Mouse (Mus musculus) ES-CJ7 (cell line): Measurements from ENCODE around the gene Mpz.

Experiments
- DNase-seq: peaks from one replicate; pipeline ENCODE4 v3.0.0; 2011; ENCODE audit warnings: low read depth, low spot score

Gene Mpz

DNA sequence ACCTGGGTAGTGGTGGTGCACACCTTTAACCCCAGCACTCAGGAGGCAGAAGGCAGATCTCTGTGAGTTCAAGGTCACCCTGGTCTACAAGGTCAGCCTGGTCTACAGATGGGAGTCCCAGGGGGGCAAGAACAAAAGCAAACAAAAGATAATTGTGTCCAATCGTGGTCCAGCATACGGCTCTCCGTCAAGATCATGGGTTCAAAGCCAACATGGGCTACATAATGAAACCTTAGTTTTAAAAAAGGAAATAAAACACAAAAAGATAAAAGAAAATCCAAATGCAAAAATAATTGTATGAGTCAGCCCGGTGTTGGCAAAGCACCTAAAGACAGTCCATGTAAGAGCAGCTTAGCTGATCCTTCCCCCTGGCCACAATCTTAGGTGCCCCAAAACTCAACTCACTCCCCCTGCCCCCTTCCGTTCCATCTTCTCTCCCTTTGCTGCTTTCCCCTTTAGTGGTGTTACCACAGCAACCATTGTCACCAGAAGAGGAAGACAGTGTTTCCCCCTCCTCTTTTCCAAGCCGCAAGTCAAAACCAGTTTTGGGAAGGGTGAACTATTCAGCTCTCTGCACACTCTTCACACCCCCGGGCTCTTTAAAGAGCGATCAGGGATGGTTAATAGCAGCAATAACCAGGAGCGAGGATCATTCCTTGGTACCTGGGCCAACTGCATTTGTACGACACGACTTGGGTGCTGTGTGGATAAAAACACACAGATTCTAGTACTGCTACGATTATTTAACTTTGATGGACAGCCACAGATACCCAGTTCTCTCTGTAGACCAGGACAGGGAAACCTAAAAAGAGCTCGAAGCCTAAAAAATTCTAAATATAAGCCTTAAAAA is 37.6 kb downstream of the Mpz start:
- peak; percentile 47 for DNase-seq

DNA sequence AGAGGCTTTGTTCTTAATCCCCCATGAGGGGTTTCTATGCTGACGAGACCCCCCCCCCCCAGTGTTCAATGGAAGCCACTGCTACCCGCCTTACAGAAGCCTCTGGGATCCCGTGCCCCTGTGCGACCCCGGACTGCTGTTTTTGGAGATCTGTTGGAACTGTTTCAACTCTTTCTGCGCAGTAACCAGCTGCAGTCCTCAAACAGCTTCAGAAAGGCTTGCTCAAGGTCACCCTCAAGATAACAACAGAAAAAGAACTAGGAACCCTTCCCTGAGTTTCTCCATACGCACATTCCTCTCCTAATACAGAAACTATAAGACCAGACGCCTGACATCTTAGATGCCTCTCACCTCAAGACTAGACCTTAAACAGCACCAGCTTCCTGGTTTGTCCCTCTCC is 38.5 kb downstream of the Mpz start:
- DNase-seq: peak; percentile 36

DNA sequence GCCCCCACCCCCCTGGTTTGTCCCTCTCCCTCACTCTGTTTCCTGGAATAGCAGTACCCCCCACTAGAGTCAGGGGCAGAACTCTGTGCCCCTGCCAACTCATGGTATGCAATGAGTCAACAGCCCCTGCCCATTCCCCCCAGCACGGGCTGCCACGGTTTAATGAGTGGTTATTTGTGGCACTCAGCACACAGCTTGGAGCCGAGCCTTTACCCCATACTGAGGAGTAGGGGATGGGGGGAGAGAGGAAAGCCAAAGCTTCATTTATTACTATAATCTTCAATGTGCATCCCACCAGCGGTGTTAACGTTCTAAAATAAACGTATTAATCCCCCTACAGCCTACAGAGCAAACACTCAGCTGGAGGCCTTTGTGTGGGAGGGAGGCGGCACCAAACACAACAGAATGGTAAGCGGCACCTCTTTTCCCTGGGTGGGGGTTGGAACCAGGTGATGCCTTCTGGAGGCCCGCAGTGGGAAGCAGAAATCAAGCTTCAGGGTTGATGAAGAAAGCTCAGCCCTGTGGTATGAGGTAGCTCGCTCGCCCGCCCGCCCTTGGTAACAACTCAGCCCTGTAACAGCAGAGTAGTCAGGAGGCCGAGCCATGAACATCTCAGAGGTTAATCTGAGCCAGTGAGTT is 39.1 kb downstream of the Mpz start:
- DNase-seq: peak; percentile 45

DNA sequence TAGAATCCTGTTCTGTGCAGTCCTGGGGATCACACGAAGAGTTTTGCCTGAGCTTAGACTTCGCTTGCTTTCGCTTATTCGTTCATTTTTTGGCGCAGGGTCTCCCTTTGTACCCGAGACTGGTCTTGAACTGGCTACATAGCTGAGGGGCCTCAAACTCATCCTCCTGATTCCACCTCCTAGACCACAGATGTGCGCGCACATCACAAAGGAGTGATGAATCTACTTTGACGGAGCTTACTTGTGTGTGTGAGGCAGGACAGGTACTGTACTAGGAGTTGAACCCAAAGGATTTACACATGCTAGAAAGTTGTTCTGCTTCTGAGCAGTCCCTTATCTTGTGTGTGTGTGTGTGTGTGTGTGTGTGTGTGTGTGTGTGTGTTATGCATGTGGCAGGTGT is 40.3 kb downstream of the Mpz start:
- DNase-seq: no peak

DNA sequence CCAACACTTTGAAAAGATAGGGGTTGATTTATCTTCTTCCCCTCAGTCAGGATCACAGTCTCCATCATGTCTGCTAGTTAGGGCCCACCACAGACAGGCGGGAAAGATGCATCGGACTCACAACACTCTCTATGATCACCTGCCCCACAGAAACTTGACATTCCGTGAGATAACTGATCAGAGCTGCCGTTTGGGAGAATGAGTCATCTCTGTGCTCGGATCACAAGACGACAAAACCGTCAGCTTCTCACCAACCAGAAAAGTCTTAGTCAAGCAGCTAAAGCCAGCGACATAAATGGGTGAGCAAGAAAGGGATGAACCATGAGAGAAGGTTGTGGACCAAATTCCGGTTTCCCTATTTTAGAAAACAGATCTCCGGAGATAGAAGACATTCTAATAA is 41.8 kb downstream of the Mpz start:
- DNase-seq: no peak

- DNase-seq: no peak
Measured at GRCm38 (mm10) chr1:171193093-171193840, 42.8 kb downstream of the Mpz start.

DNA sequence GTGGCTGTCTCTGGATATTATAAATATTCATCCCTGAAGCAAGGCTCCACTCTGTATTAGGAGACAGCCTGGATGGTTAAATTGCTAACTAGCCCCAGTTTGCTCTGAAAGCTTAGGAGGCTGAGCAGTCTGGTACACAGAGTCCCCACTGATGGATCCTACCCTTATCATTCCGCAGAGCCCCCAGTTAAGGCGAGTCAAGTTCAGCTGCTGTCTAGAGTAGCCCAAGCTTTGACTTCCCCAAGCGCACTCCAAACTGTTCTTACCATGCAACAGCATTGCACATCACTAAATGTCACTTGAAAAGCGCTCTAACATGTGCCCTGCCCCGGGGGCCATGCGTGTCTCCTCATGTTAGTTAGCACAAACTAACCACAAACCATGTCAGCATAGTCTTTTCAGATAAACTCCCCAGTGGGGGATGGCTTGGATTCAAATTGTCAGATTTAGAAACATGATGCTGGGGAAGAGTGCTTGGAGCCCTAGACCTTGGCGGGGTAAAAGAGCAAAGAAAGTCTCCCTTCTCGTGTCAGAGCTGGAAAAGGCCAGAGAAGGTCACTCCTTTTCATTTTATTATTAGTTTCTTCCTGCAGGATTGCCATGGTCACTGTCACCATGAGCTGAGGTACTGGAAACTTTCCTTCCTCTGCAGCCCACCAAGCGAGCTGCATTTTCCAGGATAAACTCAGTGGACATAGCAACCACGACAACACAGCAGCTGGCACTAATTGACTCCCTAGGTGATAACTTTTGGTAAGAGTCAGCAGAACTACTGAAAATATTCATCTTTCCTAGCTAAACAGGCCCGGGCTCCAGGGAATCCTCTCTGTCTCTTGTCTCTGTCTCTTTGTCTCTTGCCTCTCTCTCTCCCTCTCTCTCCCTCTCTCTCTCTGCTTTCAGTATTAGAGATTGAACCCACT is 43.7 kb downstream of the Mpz start:
- no peak for DNase-seq

DNA sequence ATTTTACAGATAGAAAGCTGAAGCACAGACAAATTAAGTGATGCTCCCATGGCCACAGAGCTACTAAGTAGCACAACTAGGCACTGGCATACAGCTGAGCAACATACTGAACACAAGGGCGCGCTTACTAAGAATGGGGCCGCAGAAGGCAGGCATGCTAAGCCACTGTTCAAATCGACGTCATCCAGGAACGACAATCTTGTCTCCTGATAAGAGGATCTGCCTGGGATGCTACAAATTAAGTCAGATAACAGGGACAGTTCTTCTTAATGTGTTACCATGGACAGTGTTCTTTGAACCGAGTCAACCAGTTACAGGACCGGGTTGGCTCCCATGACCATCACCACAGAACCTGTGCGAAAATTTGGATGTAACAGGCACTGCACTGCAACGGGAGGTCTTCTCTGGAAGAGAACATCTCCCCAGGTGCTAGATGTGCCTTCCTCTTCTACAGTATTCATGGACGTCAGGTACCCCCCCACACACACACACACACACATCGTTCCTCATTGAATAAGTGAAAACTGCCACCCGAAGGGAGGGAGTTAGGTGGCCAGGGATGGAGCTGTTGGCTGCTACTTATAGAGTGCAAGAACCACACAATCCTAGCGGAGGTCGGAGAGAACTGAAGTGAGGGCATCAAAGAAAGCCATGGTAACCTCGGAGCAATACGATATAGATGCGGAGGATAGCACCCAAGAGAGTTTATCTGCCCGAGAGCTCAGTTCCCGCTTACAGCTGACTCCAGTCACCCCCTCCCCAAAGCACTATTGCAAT is 44.7 kb downstream of the Mpz start:
- DNase-seq: no peak

DNA sequence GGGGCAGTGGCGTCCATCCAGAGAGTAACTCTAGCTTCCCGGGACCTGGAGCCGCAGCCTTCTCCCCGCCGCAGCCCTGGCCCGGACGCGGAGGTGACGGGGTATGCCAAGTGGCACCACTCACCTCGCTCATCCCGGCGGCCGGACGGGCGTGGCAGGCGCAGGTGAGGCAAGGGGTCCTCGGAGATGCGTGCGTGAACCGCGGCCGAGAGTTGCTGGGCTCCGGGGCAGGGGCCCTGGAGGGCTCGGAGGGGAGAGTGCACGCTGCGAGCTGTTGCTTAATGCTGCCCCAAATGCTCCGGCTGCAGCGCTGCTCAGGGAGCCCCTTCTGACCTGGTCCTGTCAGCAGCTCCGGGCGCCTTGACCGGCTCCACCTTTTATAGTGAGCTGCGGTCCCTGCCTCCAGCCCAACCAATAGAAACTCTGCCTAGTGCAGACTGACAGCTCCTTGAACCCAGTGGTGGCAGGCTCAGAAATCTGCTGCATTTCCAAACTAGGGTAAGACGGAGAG is 45.4 kb downstream of the Mpz start, which contains the start of gene Pcp4l1:
Gene Pcp4l1, minus strand, starts transcription at position 382 of the 511 bp plus-strand sequence.
- DNase-seq: peak; percentile 91

DNA sequence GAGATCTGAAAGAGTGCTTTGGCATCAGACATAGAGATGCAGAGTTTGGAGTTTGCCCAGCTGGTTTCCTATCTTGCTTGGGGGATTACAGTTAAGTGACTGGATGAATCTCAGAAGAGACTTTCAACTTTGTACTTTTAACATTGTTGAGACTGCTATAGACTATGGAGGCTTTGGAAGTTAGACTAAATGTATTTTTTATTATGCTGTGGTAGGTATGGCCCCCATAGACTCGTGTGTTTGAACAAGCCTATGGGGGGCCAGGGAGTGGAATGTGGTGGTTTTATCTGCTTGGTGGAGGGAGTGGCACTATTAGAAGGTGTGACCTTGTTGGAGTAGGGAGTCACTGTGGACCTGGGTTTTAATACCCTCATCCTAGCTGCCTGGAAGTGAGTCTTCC is 49.0 kb downstream of the Mpz start:
- no peak for DNase-seq

DNA sequence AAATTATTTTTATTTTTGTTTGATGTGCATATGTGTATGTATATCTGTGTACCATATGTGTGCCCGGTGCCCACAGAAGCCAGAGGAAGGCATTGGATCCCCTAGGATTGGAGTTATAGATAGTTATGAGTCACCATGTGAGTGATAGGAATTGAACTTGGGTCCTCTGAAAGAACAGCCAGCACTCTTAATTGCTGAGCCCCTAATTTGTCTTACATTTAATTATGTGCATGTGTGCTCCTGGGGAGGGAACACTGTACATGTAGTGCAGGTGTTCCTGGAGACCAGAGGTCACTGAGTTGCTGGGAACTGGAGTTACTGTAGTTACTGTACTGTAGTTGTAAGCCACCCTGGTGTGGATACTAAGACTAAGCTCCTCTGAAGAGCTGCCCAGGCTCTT is 50.3 kb downstream of the Mpz start:
- no peak for DNase-seq

- DNase-seq: no peak
Measured at GRCm38 (mm10) chr1:171203471-171204248, 53.1 kb downstream of the Mpz start.

DNA sequence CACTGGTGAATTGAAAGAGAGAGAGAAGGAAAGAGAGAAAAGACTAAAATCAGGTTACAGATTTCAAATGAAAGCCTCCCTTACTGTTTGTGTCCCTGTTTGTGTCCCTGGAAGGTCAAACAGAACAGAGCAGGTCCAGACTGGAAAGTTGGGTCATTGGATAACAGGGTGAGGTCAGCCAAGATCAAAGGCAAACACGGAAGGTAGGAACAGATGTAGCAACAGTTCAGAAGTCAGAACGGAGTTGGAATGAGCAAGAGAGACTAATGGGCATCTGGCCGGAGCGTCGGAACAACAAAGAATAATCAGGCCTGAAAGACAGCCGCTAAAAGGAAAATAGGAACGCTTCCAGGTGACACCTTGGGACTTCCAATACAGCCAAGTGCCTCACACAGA is 53.7 kb downstream of the Mpz start:
- no peak for DNase-seq

- DNase-seq: no peak
Measured at GRCm38 (mm10) chr1:171205704-171206493, 55.4 kb downstream of the Mpz start.

- DNase-seq: no peak
Measured at GRCm38 (mm10) chr1:171209409-171209808, 58.9 kb downstream of the Mpz start.
